Mouse (Mus musculus) spleen, adult 2 months (tissue): ENCODE results near the gene Oprl1. TPM values are rescaled to one million over a fixed set of nuclear protein-coding genes. Genes with fewer than 3 reads are reported as not detected.
A peak's percentile ranks its signal among the peaks of the same experiment; 100 is the strongest.

Experiments
- DNase-seq, 2 experiments: peaks; one replicate each; pipeline versions ENCODE4 v3.0.0 to v3.0.0-alpha.2; 2012 to 2021; ENCODE audit warnings: low spot score in 2 of 2, low read depth in 1 of 2
- H3K27ac ChIP-seq: fragments of 200-500 bp; 2 replicates; pipeline ENCODE4 v1.5.1; 2012; ENCODE audit warnings: low read length, inconsistent platforms; ENCODE audit not compliant: insufficient read depth
- H3K27me3 ChIP-seq: fragments of 200-500 bp; 2 replicates; pipeline ENCODE4 v1.6.1; 2012; ENCODE audit warnings: mild to moderate bottlenecking, moderate library complexity, low read length, inconsistent platforms; ENCODE audit not compliant: control insufficient read depth, insufficient read depth
- H3K36me3 ChIP-seq: fragments of 200-500 bp; 2 replicates; pipeline ENCODE4 v1.6.1; 2012; ENCODE audit warnings: mild to moderate bottlenecking, low read length, inconsistent platforms; ENCODE audit not compliant: control insufficient read depth, insufficient read depth
- H3K4me1 ChIP-seq: fragments of 200-500 bp; 2 replicates; pipeline ENCODE4 v1.6.1; 2011; ENCODE audit warnings: inconsistent platforms; ENCODE audit not compliant: control insufficient read depth, insufficient read depth, insufficient read length
- H3K4me3 ChIP-seq: fragments of 200-500 bp; 2 replicates; pipeline ENCODE4 v1.5.1; 2011; ENCODE audit warnings: mild to moderate bottlenecking, inconsistent platforms; ENCODE audit not compliant: insufficient read depth, insufficient read length; ENCODE audit errors: extremely low read depth
- CTCF ChIP-seq: fragments of 200-500 bp; IDR thresholded peaks from 2 replicates; pipeline ENCODE4 v1.5.1; 2011; ENCODE audit warnings: mild to moderate bottlenecking, inconsistent platforms; ENCODE audit not compliant: insufficient read depth, insufficient read length, insufficient replicate concordance; ENCODE audit errors: extremely low read depth
- POLR2A ChIP-seq: fragments of 200-500 bp; IDR thresholded peaks from 2 replicates; pipeline ENCODE4 v1.6.1; 2011; ENCODE audit warnings: low read depth, low read length, inconsistent platforms
- WGBS: fragments of 180-500 bp; shearing (Covaris S2); methylation state at CpG from one replicate; pipeline ENCODE4 v1.1.7; 2018; 5-methylcytosine and 5-hydroxymethylcytosine counted together
- polyA plus RNA-seq: library from polyadenylated mRNA; depleted of rRNA; stranded (reverse); fragments of >200 nt; gene quantifications from 2 replicates; pipeline ENCODE4 v1.2.3, GENCODE M21; 2012

Gene Oprl1
- polyA plus RNA-seq, 1 experiment: 0.09 TPM

DNA sequence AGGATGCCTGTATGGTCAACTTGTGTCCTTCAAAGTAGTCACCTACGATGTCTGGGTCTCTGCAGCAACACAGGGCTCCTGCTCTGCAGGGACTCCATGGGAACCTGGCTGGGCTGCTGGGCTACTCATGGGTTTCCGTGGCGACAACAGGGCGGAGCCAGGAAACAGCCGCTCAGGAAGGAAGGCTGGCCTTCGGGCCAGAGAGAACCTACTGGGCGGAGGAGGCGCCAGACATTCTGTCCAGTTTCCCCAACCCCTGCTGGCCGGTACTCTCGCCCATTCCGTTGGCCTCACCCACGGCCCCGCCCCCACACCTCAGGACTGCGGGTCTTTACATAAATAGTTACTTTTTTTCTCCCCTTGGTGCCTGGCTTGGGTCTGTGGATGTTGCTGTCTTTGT lies 39.4 kb upstream of the Oprl1 start:
- Histone ChIP-seq H3K36me3 (no peaks in the 10 kb centered on the region), H3K27me3 (peaks cover 13% of the 10 kb centered on the region), H3K27ac (no peak overlapping the region), H3K4me3 (no peak overlapping the region), H3K4me1 (peaks cover under 1% of the 10 kb centered on the region)
- no peak for TF ChIP-seq CTCF
- TF ChIP-seq POLR2A: no peak
- WGBS: 4% methylated on average over 14 of the region's 14 CpGs
- no peak for DNase-seq

DNA sequence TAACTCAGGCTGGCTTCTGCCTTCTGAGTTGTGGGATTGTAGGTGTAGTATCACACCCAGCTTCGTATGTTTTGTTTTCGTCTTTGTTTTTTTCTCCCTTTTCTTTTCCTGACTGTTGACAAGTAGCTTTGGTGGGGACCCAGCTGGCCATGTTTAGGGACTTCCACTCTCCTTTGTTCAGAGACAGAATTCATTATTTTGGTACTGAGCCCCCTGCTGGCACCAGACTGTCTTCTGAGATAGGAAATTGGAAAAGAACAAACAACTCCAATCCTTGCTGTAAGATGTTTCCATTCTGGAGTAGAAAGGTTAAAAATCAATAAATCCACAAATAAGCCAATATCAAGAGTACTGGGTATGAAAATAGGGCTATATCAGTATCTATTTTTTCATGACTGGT lies 38.4 kb upstream of the Oprl1 start:
- DNase-seq: no peak
- no peak overlapping the region for H3K27ac ChIP-seq
- H3K36me3 ChIP-seq: no peaks in the 10 kb centered on the region
- H3K27me3 ChIP-seq: peaks cover 6% of the 10 kb centered on the region
- no peak for TF ChIP-seq CTCF
- H3K4me1 ChIP-seq: peaks cover 8% of the 10 kb centered on the region
- H3K4me3 ChIP-seq: no peak overlapping the region
- WGBS: 32% methylated on average over 2 of the region's 2 CpGs

DNA sequence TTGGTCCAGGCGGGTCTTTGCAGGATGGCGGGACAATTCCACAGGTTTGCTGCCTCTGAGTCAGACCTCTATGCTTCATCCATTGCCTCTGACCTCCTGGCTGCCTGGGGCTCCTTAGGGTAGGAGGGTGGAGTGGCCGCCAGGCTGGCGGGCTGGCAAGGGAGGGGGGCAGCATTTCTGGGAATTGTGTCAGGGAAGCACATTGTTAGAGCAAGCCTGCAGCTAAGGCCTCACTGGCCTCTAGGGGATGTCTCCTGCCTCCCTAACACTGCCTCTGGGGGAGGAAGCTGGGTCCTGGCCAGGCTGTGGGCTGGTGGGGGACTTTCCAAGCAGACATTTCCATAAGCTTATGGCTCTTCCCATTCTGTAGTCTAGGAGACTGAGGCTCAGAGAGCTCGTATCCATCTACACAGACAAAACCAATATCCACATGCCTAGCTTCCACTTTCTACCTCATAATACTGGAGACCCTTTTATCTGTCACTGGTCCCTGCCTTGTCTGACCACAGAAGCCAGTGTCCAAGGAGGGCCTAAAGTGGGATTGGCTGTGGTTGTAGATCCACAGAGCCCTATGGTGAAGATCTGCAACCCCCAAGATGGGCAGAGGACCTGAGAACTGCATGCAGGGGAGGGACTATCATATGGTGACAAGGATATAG lies 37.6 kb upstream of the Oprl1 start:
- H3K27ac ChIP-seq: no peak overlapping the region
- H3K36me3 ChIP-seq: no peaks in the 10 kb centered on the region
- 86% methylated on average over 5 of the region's 5 CpGs for WGBS
- H3K4me1 ChIP-seq: peaks cover 8% of the 10 kb centered on the region
- peaks cover 1% of the 10 kb centered on the region; the same call in 1 of the 2 replicates for H3K27me3 ChIP-seq
- DNase-seq: no peak
- no peak overlapping the region for H3K4me3 ChIP-seq
- no peak for TF ChIP-seq POLR2A
- no peak for TF ChIP-seq CTCF

DNA sequence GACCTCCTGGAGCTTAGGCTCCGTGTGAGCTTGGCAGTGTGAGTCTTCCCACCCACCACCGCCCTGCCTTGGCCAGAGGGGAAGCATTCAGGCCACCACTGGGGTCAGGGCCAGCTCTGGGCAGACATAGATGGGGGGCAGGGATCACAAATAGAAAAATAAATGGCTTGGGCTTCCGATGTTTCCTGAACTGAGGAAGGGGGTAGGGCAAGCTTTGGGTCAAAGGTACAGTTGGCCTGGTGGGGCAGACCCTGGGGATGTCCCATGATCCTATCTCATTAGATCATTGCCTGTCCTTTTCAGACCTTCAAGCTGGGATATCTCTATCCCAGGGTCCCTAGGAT lies 37.1 kb upstream of the Oprl1 start:
- H3K27me3 ChIP-seq: no peaks in the 10 kb centered on the region
- no peak overlapping the region for H3K27ac ChIP-seq
- 60% methylated on average over 3 of the region's 3 CpGs for WGBS
- no peak overlapping the region for H3K4me3 ChIP-seq
- DNase-seq: no peak
- H3K4me1 ChIP-seq: peaks cover 8% of the 10 kb centered on the region
- no peaks in the 10 kb centered on the region for H3K36me3 ChIP-seq
- TF ChIP-seq POLR2A (no peak), CTCF (no peak)

DNA sequence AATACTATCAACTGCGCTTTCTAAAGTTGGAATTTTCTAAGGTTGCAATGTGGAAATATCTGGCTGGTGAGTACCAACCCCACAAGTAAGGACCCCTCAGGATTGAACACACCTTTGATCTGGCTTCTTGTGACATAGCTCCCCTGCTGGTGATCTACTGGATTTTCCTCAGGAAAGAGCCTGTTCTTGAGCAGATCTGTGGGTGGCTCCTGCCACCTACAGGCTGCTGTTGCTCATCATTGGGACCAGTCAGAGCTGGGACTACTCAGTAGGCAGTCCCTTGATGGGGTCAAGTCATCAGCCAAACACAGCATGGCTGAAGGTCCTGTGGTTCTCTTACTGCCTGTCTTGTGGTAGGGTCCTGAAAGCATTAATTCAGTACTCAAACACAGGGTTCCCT lies 36.0 kb upstream of the Oprl1 start:
- TF ChIP-seq POLR2A: no peak
- TF ChIP-seq CTCF: peak; percentile 78; the same call in 1 of the 2 replicates
- Histone ChIP-seq H3K4me3 (no peak overlapping the region), H3K4me1 (peaks cover 8% of the 10 kb centered on the region), H3K27ac (no peak overlapping the region), H3K27me3 (no peaks in the 10 kb centered on the region), H3K36me3 (no peaks in the 10 kb centered on the region)
- peak; percentile 69 to 71 for DNase-seq
- WGBS: 66% methylated on average over 1 of the region's 1 CpGs

DNA sequence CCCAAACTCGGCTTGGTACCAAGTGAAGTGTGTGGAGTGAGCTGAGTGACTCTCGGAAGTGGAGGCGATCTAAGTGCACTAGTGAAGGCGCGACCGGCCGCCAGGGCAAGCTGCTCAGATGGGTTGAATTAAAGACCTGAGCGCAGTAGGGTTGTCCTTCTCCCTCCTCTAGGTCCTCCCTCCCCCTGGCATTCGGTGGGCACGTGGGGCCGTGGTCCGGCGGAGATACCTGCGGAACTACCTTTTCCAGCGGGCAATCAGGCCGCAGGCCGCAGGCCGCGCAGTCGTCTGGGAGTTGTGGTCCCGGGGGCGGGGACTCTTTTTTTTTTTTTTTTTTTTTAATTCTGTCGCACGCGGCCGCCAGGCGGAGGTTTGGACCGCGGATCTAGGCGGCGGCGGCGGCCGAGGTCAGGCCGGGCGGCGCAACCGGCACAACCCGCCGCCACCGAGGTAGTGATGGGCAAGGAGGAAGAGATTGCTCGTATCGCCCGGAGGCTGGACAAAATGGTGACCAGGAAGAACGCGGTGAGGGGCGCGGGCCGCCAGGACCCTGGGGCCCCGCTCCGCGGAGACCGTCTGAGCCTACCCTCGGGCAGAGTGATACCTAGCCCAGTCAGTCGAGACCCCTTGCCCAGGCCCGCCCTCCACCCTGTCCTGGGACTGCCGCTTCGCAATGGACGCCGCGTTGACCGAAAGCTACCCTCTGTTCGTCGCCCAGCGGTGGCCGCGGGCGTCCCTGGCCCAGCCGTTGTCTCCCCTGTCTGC lies 34.7 kb upstream of the Oprl1 start, which contains the start of gene Tcea2:
TSS of gene Tcea2 (plus strand) at position 360 of the 765 bp plus-strand sequence.
- peak within 1 kb of the TSS; percentile 63 for H3K27ac ChIP-seq
- peak; percentile 54 to 62 for DNase-seq
- WGBS: 1% methylated on average over 69 of the region's 69 CpGs

DNA sequence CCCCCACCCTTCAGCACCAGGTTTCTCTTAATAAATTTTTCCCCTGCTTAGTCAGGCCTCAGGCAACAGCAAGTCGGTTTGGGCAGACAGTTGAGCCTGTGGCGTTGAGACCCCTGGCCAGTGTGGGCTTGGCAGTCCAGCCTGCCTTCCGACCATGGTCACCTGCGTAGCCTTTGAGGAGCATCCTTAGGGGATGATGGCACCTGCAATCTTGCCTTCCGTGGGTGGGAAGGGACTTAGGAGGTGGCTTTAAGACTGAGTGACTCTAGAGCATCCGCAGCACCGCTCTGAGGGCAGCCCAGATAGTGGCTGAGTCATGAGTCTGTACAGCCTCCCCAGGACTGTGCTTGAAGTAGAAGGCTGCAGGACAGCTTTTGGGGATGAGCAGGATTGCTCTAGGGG lies 34.1 kb upstream of the Oprl1 start:
- Histone ChIP-seq H3K36me3 (no peaks in the 10 kb centered on the region; the same call in 1 of the 2 replicates), H3K27ac (0 out of 2 replicates have a peak overlapping the region, but pooled peaks have one; percentile 63), H3K27me3 (no peaks in the 10 kb centered on the region), H3K4me1 (peaks cover 8% of the 10 kb centered on the region), H3K4me3 (peak overlapping the region; percentile 93)
- TF ChIP-seq CTCF (no peak), POLR2A (no peak)
- DNase-seq: no peak
- 25% methylated on average over 7 of the region's 7 CpGs for WGBS

More for the DNA sequence above, 34.7 kb upstream of the Oprl1 start, which contains the start of gene Tcea2:
- H3K36me3 ChIP-seq: no peaks in the 10 kb centered on the region; the same call in 1 of the 2 replicates
- TF ChIP-seq POLR2A (0 out of 2 replicates have a peak, but pooled peaks have one; percentile 13), CTCF (0 out of 2 replicates have a peak, but pooled peaks have one; percentile 14)
- H3K4me3 ChIP-seq: peak within 1 kb of the TSS; percentile 93
- peaks cover 8% of the 10 kb centered on the region for H3K4me1 ChIP-seq
- H3K27me3 ChIP-seq: no peaks in the 10 kb centered on the region
